Mouse (Mus musculus): ENCODE measurements at regions not wholly inside any gene's neighbourhood (a gene's known extent, or its start where the extent isn't known, plus 50 kb on each side); places are given as distances from the start of the nearest gene placed in this dataset.

GRCm38 (mm10) chr10:103726680-103727079 is 359.1 kb downstream of the Slc6a15 start:
- Histone ChIP-seq H3K4me1 (ENCODE audit: control insufficient read depth, insufficient read depth, low read length) (no peaks in the 10 kb centered on the region), H3K36me3 (ENCODE audit: control insufficient read depth, insufficient read depth, low read length) (no peaks in the 10 kb centered on the region), H3K79me2 (replicated peaks; ENCODE audit: control insufficient read depth, insufficient read depth, low read length) (no peaks in the 10 kb centered on the region), H3K4me3 (no peak overlapping the region), H3K27me3 (ENCODE audit: control insufficient read depth, insufficient read depth, low read length) (no peaks in the 10 kb centered on the region), H3K9ac (ENCODE audit: low read depth, low read length) (no peak overlapping the region), H3K27ac (no peak overlapping the region)
- TF ChIP-seq EP300 (IDR thresholded peaks at IDR 0.05; ENCODE audit: insufficient read depth, low read depth, low read length) (no peak), POLR2A (IDR thresholded peaks at IDR 0.05; ENCODE audit: insufficient read depth, low read depth, low read length) (no peak), CTCF (IDR thresholded peaks at IDR 0.05) (no peak)
- DNase-seq = no peak
- intact Hi-C loops (cut with DNase I) = no loop called here

GRCm38 (mm10) chr10:103731522-103731921 is 363.9 kb downstream of the Slc6a15 start:
- H3K36me3 ChIP-seq (ENCODE audit: control insufficient read depth, insufficient read depth, low read length) = no peaks in the 10 kb centered on the region
- 26% methylated on average over 1 of the region's 1 CpGs for WGBS
- no peaks in the 10 kb centered on the region for H3K79me2 ChIP-seq (replicated peaks; ENCODE audit: control insufficient read depth, insufficient read depth, low read length)
- H3K4me3 ChIP-seq = no peak overlapping the region
- TF ChIP-seq EP300 (IDR thresholded peaks at IDR 0.05; ENCODE audit: insufficient read depth, low read depth, low read length) (no peak), POLR2A (IDR thresholded peaks at IDR 0.05; ENCODE audit: insufficient read depth, low read depth, low read length) (no peak), CTCF (IDR thresholded peaks at IDR 0.05) (no peak)
- intact Hi-C loops (cut with DNase I) = no loop called here
- H3K27me3 ChIP-seq (ENCODE audit: control insufficient read depth, insufficient read depth, low read length) = no peaks in the 10 kb centered on the region
- no peak for DNase-seq
- no peaks in the 10 kb centered on the region for H3K4me1 ChIP-seq (ENCODE audit: control insufficient read depth, insufficient read depth, low read length)
- no peak overlapping the region for H3K9ac ChIP-seq (ENCODE audit: low read depth, low read length)
- no peak overlapping the region for H3K27ac ChIP-seq

GRCm38 (mm10) chr10:103731981-103732380 is 364.4 kb downstream of the Slc6a15 start:
- no peak for DNase-seq
- no peak overlapping the region for H3K27ac ChIP-seq
- intact Hi-C loops (cut with DNase I) = no loop called here
- no peak overlapping the region for H3K9ac ChIP-seq (ENCODE audit: low read depth, low read length)
- H3K36me3 ChIP-seq (ENCODE audit: control insufficient read depth, insufficient read depth, low read length) = no peaks in the 10 kb centered on the region
- H3K27me3 ChIP-seq (ENCODE audit: control insufficient read depth, insufficient read depth, low read length) = no peaks in the 10 kb centered on the region
- H3K79me2 ChIP-seq (replicated peaks; ENCODE audit: control insufficient read depth, insufficient read depth, low read length) = no peaks in the 10 kb centered on the region
- H3K4me1 ChIP-seq (ENCODE audit: control insufficient read depth, insufficient read depth, low read length) = no peaks in the 10 kb centered on the region
- no peak for TF ChIP-seq CTCF (IDR thresholded peaks at IDR 0.05)
- TF ChIP-seq POLR2A (IDR thresholded peaks at IDR 0.05; ENCODE audit: insufficient read depth, low read depth, low read length) = no peak
- no peak for TF ChIP-seq EP300 (IDR thresholded peaks at IDR 0.05; ENCODE audit: insufficient read depth, low read depth, low read length)
- H3K4me3 ChIP-seq = no peak overlapping the region
- 65% methylated on average over 5 of the region's 5 CpGs for WGBS

GRCm38 (mm10) chr10:103780127-103780526 is 362.7 kb upstream of the Gm21293 start:
- no peak for TF ChIP-seq EP300 (IDR thresholded peaks at IDR 0.05; ENCODE audit: insufficient read depth, low read depth, low read length)
- TF ChIP-seq CTCF (IDR thresholded peaks at IDR 0.05) = no peak
- TF ChIP-seq POLR2A (IDR thresholded peaks at IDR 0.05; ENCODE audit: insufficient read depth, low read depth, low read length) = no peak
- H3K79me2 ChIP-seq (replicated peaks; ENCODE audit: control insufficient read depth, insufficient read depth, low read length) = no peaks in the 10 kb centered on the region
- no peak overlapping the region for H3K9ac ChIP-seq (ENCODE audit: low read depth, low read length)
- H3K4me1 ChIP-seq (ENCODE audit: control insufficient read depth, insufficient read depth, low read length) = no peaks in the 10 kb centered on the region
- 81% methylated on average over 1 of the region's 1 CpGs for WGBS
- DNase-seq = no peak
- intact Hi-C loops (cut with DNase I) = no loop called here
- no peaks in the 10 kb centered on the region for H3K27me3 ChIP-seq (ENCODE audit: control insufficient read depth, insufficient read depth, low read length)
- no peak overlapping the region for H3K4me3 ChIP-seq
- no peaks in the 10 kb centered on the region for H3K36me3 ChIP-seq (ENCODE audit: control insufficient read depth, insufficient read depth, low read length)
- H3K27ac ChIP-seq = no peak overlapping the region

GRCm38 (mm10) chr10:103784920-103785319 is 357.9 kb upstream of the Gm21293 start:
- no peak overlapping the region for H3K27ac ChIP-seq
- no peak overlapping the region for H3K4me3 ChIP-seq
- no peaks in the 10 kb centered on the region for H3K4me1 ChIP-seq (ENCODE audit: control insufficient read depth, insufficient read depth, low read length)
- no peaks in the 10 kb centered on the region for H3K36me3 ChIP-seq (ENCODE audit: control insufficient read depth, insufficient read depth, low read length)
- intact Hi-C loops (cut with DNase I) = no loop called here
- no peak overlapping the region for H3K9ac ChIP-seq (ENCODE audit: low read depth, low read length)
- H3K27me3 ChIP-seq (ENCODE audit: control insufficient read depth, insufficient read depth, low read length) = no peaks in the 10 kb centered on the region
- no peak for DNase-seq
- H3K79me2 ChIP-seq (replicated peaks; ENCODE audit: control insufficient read depth, insufficient read depth, low read length) = no peaks in the 10 kb centered on the region
- no peak for TF ChIP-seq POLR2A (IDR thresholded peaks at IDR 0.05; ENCODE audit: insufficient read depth, low read depth, low read length)
- TF ChIP-seq CTCF (IDR thresholded peaks at IDR 0.05) = peak; percentile 24; the same call in 1 of the 2 replicates
- no peak for TF ChIP-seq EP300 (IDR thresholded peaks at IDR 0.05; ENCODE audit: insufficient read depth, low read depth, low read length)

- intact Hi-C loops (cut with DNase I) = no loop called here
- no peak overlapping the region for H3K27ac ChIP-seq
- no peak for DNase-seq
- H3K4me3 ChIP-seq = no peak overlapping the region
- TF ChIP-seq EP300 (IDR thresholded peaks at IDR 0.05; ENCODE audit: insufficient read depth, low read depth, low read length) (no peak), POLR2A (IDR thresholded peaks at IDR 0.05; ENCODE audit: insufficient read depth, low read depth, low read length) (no peak), CTCF (IDR thresholded peaks at IDR 0.05) (no peak)
- H3K27me3 ChIP-seq (ENCODE audit: control insufficient read depth, insufficient read depth, low read length) = no peaks in the 10 kb centered on the region
- H3K79me2 ChIP-seq (replicated peaks; ENCODE audit: control insufficient read depth, insufficient read depth, low read length) = no peaks in the 10 kb centered on the region
- H3K9ac ChIP-seq (ENCODE audit: low read depth, low read length) = no peak overlapping the region
- H3K4me1 ChIP-seq (ENCODE audit: control insufficient read depth, insufficient read depth, low read length) = no peaks in the 10 kb centered on the region
- H3K36me3 ChIP-seq (ENCODE audit: control insufficient read depth, insufficient read depth, low read length) = no peaks in the 10 kb centered on the region
Measured at GRCm38 (mm10) chr10:103829079-103829478, 313.7 kb upstream of the Gm21293 start.

Measured in heart, adult 2 months (tissue).